Mouse (Mus musculus) lung, postnatal 0 days (tissue): ENCODE measurements around the gene Prr14.

Experiments used
- CTCF ChIP-seq: IDR thresholded peaks from 2 replicates; pipeline ENCODE4 v1.5.1; 2016; ENCODE audit warnings: antibody characterized with exemption, mild to moderate bottlenecking
- EP300 ChIP-seq: IDR thresholded peaks from 2 replicates; pipeline ENCODE4 v1.6.1; 2016; ENCODE audit warnings: antibody characterized with exemption, mild to moderate bottlenecking, control low read depth

- TF ChIP-seq CTCF (0 out of 2 replicates have a peak, but pooled peaks have one; percentile 12), EP300 (peak; percentile 7; the same call in 1 of the 2 replicates)
Measured at GRCm38 (mm10) chr7:127478635-127479317, 19.4 kb downstream of the Prr14 start, which contains the start of gene Fbrs.
